19 mouse cellular contexts compared by ENCODE assay signal in the genomic region with DNA sequence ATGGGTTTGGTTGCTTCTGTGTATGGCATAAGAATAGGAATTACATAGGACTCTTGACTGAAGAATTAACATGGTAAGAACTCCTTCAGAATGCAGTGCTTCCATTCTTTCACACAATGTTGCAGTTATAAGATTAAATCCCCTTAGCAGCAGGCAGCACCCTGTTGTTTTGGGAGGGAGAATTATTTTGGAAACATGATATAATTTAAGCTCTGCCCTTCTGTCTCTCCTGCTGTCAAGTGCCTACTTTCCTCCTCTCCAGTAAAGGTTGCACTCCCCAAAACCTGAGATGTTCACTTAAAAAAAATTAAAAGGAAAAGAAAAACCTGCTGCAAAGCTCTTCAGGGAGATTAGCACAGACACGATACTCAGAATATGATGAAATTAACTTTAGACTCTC.
A peak's percentile ranks its signal among the peaks of the same experiment; 100 is the strongest.
DNase-seq lines count a peak whose midpoint lies in the region; ATAC-seq lines count a peak whose summit lies in the region.
"Had no signal": no experiment of that assay in that cellular context is flagged by ENCODE, and none has a peak within 500 bp of the region (broad histone marks: within the 10 kb centered on the region; RNA-seq: fewer than 3 reads in every experiment).

No protein-coding gene starts in this region.

- H3K4me1 ChIP-seq in neural tube, embryonic 15.5 days = peaks cover 16% of the 10 kb centered on the region

- H3K27me3 ChIP-seq in neural tube, embryonic 15.5 days (replicated peaks) = no peaks in the 10 kb centered on the region
- H3K27me3 ChIP-seq: CH12.LX, Patski had no signal

- H3K9me3 ChIP-seq in neural tube, embryonic 15.5 days (replicated peaks) = no peaks in the 10 kb centered on the region
- H3K9me3 ChIP-seq: G1E had no signal

- H3K9ac ChIP-seq in neural tube, embryonic 15.5 days (replicated peaks) = no peak overlapping the region

- H3K4me2 ChIP-seq in neural tube, embryonic 15.5 days = no peak overlapping the region

- no peak for DNase-seq in frontal cortex, postnatal 14 days (ENCODE audit: low spot score in 2 of 2)
- peak; percentile 62 for DNase-seq in brain, adult 2 months (ENCODE audit: low read depth, low spot score)
- DNase-seq: adrenal gland, adult 2 months; adrenal gland, adult 8-10 months; adrenal gland, postnatal 10 days; adrenal gland, postnatal 14 days; adrenal gland, postnatal 25 days; adrenal gland, postnatal 36 days; B cell, adult 2 months; cerebellum, adult 11 months; cerebellum, adult 11-12 months; cerebellum, adult 18-20 months had no signal

- no peak overlapping the region for H3K4me3 ChIP-seq in neural tube, embryonic 15.5 days (replicated peaks)

- ATAC-seq in frontal cortex, adult (ENCODE audit: low TSS enrichment) = peak; percentile 68
- no peak for ATAC-seq in neural tube, embryonic 15.5 days (ENCODE audit: low FRiP score)
- ATAC-seq: activated CD4-positive, CD25-positive, alpha-beta regulatory T cell, adult 4 months; CD4-positive, CD25-positive, alpha-beta regulatory T cell, adult 4 months; Patski had no signal

- whole genome bisulfite sequencing in neural tube, embryonic 15.5 days = 89% methylated on average over 1 of the region's 1 CpGs

- H3K36me3 ChIP-seq in neural tube, embryonic 15.5 days = no peaks in the 10 kb centered on the region
- H3K36me3 ChIP-seq: G1E had no signal

- H3K27ac ChIP-seq in neural tube, embryonic 15.5 days (replicated peaks) = no peak overlapping the region
